27 mouse cellular contexts compared by ENCODE assay signal in the genomic region with DNA sequence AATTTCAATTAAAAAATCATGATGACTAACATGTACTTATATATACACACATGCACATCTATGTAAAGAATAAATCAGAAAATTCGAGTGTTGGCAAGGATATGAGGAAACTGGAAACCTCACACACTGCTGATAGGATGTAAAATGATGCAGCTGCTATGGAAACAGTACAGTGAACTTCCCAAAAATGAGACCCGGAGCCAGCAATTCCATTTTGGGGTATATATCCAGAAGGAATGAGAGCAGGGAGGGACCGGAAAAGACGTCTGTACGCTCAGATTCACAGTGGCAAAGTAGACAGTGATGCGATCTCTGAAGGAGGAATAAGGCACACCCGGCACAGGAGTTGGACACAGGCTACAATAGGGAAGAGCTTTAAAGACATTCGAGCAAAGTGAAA. TPM values are rescaled to one million over a fixed set of nuclear protein-coding genes. Genes with fewer than 3 reads are reported as not detected.
DNase-seq lines count a peak whose midpoint lies in the region; ATAC-seq and TF ChIP-seq lines count a peak whose summit lies in the region.
"Had no signal": no experiment of that assay in that cellular context is flagged by ENCODE, and none has a peak within 500 bp of the region (broad histone marks: within the 10 kb centered on the region; RNA-seq: fewer than 3 reads in every experiment).

No protein-coding gene starts in this region.

- no peak for TF ChIP-seq CTCF in left cerebral cortex, adult 2 months (IDR thresholded peaks at IDR 0.05)
- no peak for TF ChIP-seq CTCF in stomach, postnatal 0 days (IDR thresholded peaks at IDR 0.05; ENCODE audit: low read depth)
- TF ChIP-seq CTCF in gastrocnemius, adult 2 months (IDR thresholded peaks at IDR 0.05): no peak

- H3K4me1 ChIP-seq in forebrain, embryonic 16.5 days (replicated peaks; ENCODE audit: control insufficient read depth, insufficient read depth, low read length): peaks cover 20% of the 10 kb centered on the region
- H3K4me1 ChIP-seq in forebrain, embryonic 13.5 days: peaks cover 23% of the 10 kb centered on the region
- H3K4me1 ChIP-seq in stomach, embryonic 16.5 days (ENCODE audit: control insufficient read depth, insufficient read depth, low read length): no peaks in the 10 kb centered on the region
- H3K4me1 ChIP-seq in stomach, postnatal 0 days (replicated peaks; ENCODE audit: control insufficient read depth, insufficient read depth): no peaks in the 10 kb centered on the region
- H3K4me1 ChIP-seq in midbrain, embryonic 13.5 days (replicated peaks): peaks cover 21% of the 10 kb centered on the region

- no peak overlapping the region for H3K4me3 ChIP-seq in forebrain, embryonic 16.5 days (replicated peaks; ENCODE audit: low read length)
- H3K4me3 ChIP-seq in forebrain, embryonic 13.5 days: no peak overlapping the region
- H3K4me3 ChIP-seq in left cerebral cortex, adult 2 months: no peak overlapping the region
- H3K4me3 ChIP-seq in stomach, embryonic 16.5 days (replicated peaks; ENCODE audit: low read length): no peak overlapping the region
- no peak overlapping the region for H3K4me3 ChIP-seq in stomach, postnatal 0 days (ENCODE audit: low read depth, low read length)
- H3K4me3 ChIP-seq in gastrocnemius, adult 2 months: no peak overlapping the region
- no peak overlapping the region for H3K4me3 ChIP-seq in midbrain, embryonic 13.5 days (replicated peaks)
- H3K4me3 ChIP-seq: embryonic facial prominence, embryonic 12.5 days; erythroblast, embryonic 14.5 days; heart, adult 2 months; heart, embryonic 15.5 days; hindbrain, embryonic 15.5 days; limb, embryonic 15.5 days; neural tube, embryonic 15.5 days had no signal

- 0 out of 2 replicates have a peak, but pooled peaks have one; percentile 13 for ATAC-seq in forebrain, embryonic 16.5 days
- no peak for ATAC-seq in forebrain, embryonic 13.5 days
- no peak for ATAC-seq in stomach, embryonic 16.5 days (ENCODE audit: insufficient read depth, low FRiP score)
- ATAC-seq in stomach, postnatal 0 days (ENCODE audit: low FRiP score, low TSS enrichment): no peak
- no peak for ATAC-seq in midbrain, embryonic 13.5 days

- no peaks in the 10 kb centered on the region for H3K9me3 ChIP-seq in forebrain, embryonic 16.5 days (ENCODE audit: control insufficient read depth, low read length)
- no peaks in the 10 kb centered on the region for H3K9me3 ChIP-seq in forebrain, embryonic 13.5 days (replicated peaks)
- no peaks in the 10 kb centered on the region for H3K9me3 ChIP-seq in stomach, embryonic 16.5 days (replicated peaks; ENCODE audit: control insufficient read depth, low read length)
- H3K9me3 ChIP-seq in stomach, postnatal 0 days (ENCODE audit: control insufficient read depth, low read length): no peaks in the 10 kb centered on the region
- H3K9me3 ChIP-seq in midbrain, embryonic 13.5 days: no peaks in the 10 kb centered on the region
- H3K9me3 ChIP-seq: embryonic facial prominence, embryonic 12.5 days; heart, embryonic 15.5 days; hindbrain, embryonic 15.5 days; limb, embryonic 15.5 days; neural tube, embryonic 15.5 days had no signal

- H3K4me2 ChIP-seq in forebrain, embryonic 16.5 days (ENCODE audit: low read length): no peak overlapping the region
- H3K4me2 ChIP-seq in forebrain, embryonic 13.5 days: no peak overlapping the region
- no peak overlapping the region for H3K4me2 ChIP-seq in stomach, embryonic 16.5 days (ENCODE audit: low read depth, low read length)
- H3K4me2 ChIP-seq in stomach, postnatal 0 days (replicated peaks; ENCODE audit: low read depth): no peak overlapping the region
- no peak overlapping the region for H3K4me2 ChIP-seq in midbrain, embryonic 13.5 days (replicated peaks)
- H3K4me2 ChIP-seq: embryonic facial prominence, embryonic 12.5 days; heart, embryonic 15.5 days; hindbrain, embryonic 15.5 days; limb, embryonic 15.5 days; lung, embryonic 14.5 days; neural tube, embryonic 15.5 days had no signal

- intact Hi-C loops in left cerebral cortex, adult 2 months (cut with DNase I): no loop called here
- intact Hi-C loops in left cerebral cortex, postnatal 4 days (cut with DNase I): no loop called here
- intact Hi-C loops in gastrocnemius, adult 2 months (cut with DNase I): no loop called here

- H3K36me3 ChIP-seq in forebrain, embryonic 16.5 days (ENCODE audit: control insufficient read depth, insufficient read depth): no peaks in the 10 kb centered on the region
- H3K36me3 ChIP-seq in forebrain, embryonic 13.5 days (ENCODE audit: poor library complexity, severe bottlenecking): no peaks in the 10 kb centered on the region
- H3K36me3 ChIP-seq in stomach, embryonic 16.5 days (ENCODE audit: control insufficient read depth, insufficient read depth, low read length): no peaks in the 10 kb centered on the region
- H3K36me3 ChIP-seq in stomach, postnatal 0 days (ENCODE audit: control insufficient read depth, insufficient read depth, low read length): no peaks in the 10 kb centered on the region
- H3K36me3 ChIP-seq in midbrain, embryonic 13.5 days: no peaks in the 10 kb centered on the region
- H3K36me3 ChIP-seq: embryonic facial prominence, embryonic 12.5 days; heart, embryonic 15.5 days; hindbrain, embryonic 15.5 days; limb, embryonic 15.5 days; neural tube, embryonic 15.5 days had no signal

- TF ChIP-seq EP300 in stomach, postnatal 0 days (optimal IDR thresholded peaks at IDR 0.05): no peak

- no peaks in the 10 kb centered on the region for H3K27me3 ChIP-seq in forebrain, embryonic 16.5 days (replicated peaks; ENCODE audit: control insufficient read depth, insufficient read depth, low read length)
- H3K27me3 ChIP-seq in forebrain, embryonic 13.5 days: no peaks in the 10 kb centered on the region
- no peaks in the 10 kb centered on the region for H3K27me3 ChIP-seq in stomach, embryonic 16.5 days (ENCODE audit: control insufficient read depth, insufficient read depth, low read length)
- H3K27me3 ChIP-seq in stomach, postnatal 0 days (ENCODE audit: control insufficient read depth, insufficient read depth, low read length): no peaks in the 10 kb centered on the region
- H3K27me3 ChIP-seq in midbrain, embryonic 13.5 days: no peaks in the 10 kb centered on the region
- H3K27me3 ChIP-seq: embryonic facial prominence, embryonic 12.5 days; heart, embryonic 15.5 days; hindbrain, embryonic 15.5 days; limb, embryonic 15.5 days; neural tube, embryonic 15.5 days had no signal

- DNase-seq in left cerebral cortex, adult 2 months (ENCODE audit: extremely low spot score in 1 of 2, low spot score in 2 of 2): no peak
- DNase-seq in left cerebral cortex, postnatal 4 days: no peak
- DNase-seq in stomach, postnatal 0 days (ENCODE audit: low spot score): no peak
- DNase-seq in gastrocnemius, adult 2 months: no peak
- DNase-seq: adrenal gland, postnatal 36 days; cerebellum, adult 11-12 months; cerebellum, postnatal 10 days; gastrocnemius, postnatal 25 days; heart, adult 2 months; heart, postnatal 4 days; kidney, adult 2 months; lung, embryonic 14.5 days; lung, postnatal 36 days; thymus, adult 2 months; thymus, postnatal 4 days had no signal

- H3K9ac ChIP-seq in forebrain, embryonic 16.5 days (replicated peaks; ENCODE audit: low read depth, low read length): no peak overlapping the region
- no peak overlapping the region for H3K9ac ChIP-seq in forebrain, embryonic 13.5 days
- H3K9ac ChIP-seq in stomach, embryonic 16.5 days (ENCODE audit: low read length): no peak overlapping the region
- no peak overlapping the region for H3K9ac ChIP-seq in stomach, postnatal 0 days (ENCODE audit: low read length)
- H3K9ac ChIP-seq in midbrain, embryonic 13.5 days (replicated peaks): no peak overlapping the region
- H3K9ac ChIP-seq: embryonic facial prominence, embryonic 12.5 days; heart, embryonic 15.5 days; hindbrain, embryonic 15.5 days; limb, embryonic 15.5 days; liver, embryonic 14.5 days; lung, embryonic 14.5 days; neural tube, embryonic 15.5 days had no signal

- peak overlapping the region; percentile 58; the same call in 1 of the 2 replicates for H3K27ac ChIP-seq in forebrain, embryonic 16.5 days (ENCODE audit: low read length)
- H3K27ac ChIP-seq in forebrain, embryonic 13.5 days: no peak overlapping the region
- peak overlapping the region; percentile 38 for H3K27ac ChIP-seq in left cerebral cortex, adult 2 months
- peak overlapping the region; percentile 12; the same call in 1 of the 2 replicates for H3K27ac ChIP-seq in stomach, embryonic 16.5 days (ENCODE audit: low read length)
- H3K27ac ChIP-seq in stomach, postnatal 0 days (replicated peaks): no peak overlapping the region
- no peak overlapping the region for H3K27ac ChIP-seq in gastrocnemius, adult 2 months
- H3K27ac ChIP-seq in midbrain, embryonic 13.5 days: no peak overlapping the region
- H3K27ac ChIP-seq: embryonic facial prominence, embryonic 12.5 days; heart, adult 2 months; hindbrain, embryonic 15.5 days; kidney, postnatal 0 days; limb, embryonic 15.5 days; liver, embryonic 14.5 days had no signal

- 69% methylated on average over 8 of the region's 8 CpGs for WGBS in forebrain, embryonic 16.5 days
- 83% methylated on average over 8 of the region's 8 CpGs for WGBS in forebrain, embryonic 13.5 days
- WGBS in stomach, embryonic 16.5 days: 59% methylated on average over 8 of the region's 8 CpGs
- WGBS in stomach, postnatal 0 days: 56% methylated on average over 8 of the region's 8 CpGs
- WGBS in midbrain, embryonic 13.5 days: 91% methylated on average over 8 of the region's 8 CpGs

RNA-seq across cellular contexts. Expression of a gene that starts 34.5 kb away (rescaled TPM):
- polyA plus RNA-seq in forebrain, embryonic 16.5 days (2015; fragmentation: Nextera tagmentation; extraction: Ambion mirVana): 37.2 and 43.3 TPM in 2 replicates
- 39.8 and 40.9 TPM in 2 replicates for polyA plus RNA-seq in forebrain, embryonic 13.5 days (2015; fragmentation: Nextera tagmentation; extraction: Ambion mirVana)
- 10 to 100 TPM; 13.9 to 16.5 TPM for total RNA-seq in left cerebral cortex, adult 2 months (2021)
- 10 to 100 TPM; 22.7 to 24.8 TPM for total RNA-seq in left cerebral cortex, postnatal 4 days (2021)
- polyA plus RNA-seq in stomach, embryonic 16.5 days (2015; fragmentation: Nextera tagmentation; extraction: Ambion mirVana): 41.4 and 43.1 TPM in 2 replicates
- polyA plus RNA-seq in stomach, postnatal 0 days (2015; fragmentation: Nextera tagmentation; extraction: Ambion mirVana): 26.6 and 28.7 TPM in 2 replicates
- 1 to 10 TPM; 4.2 to 6.2 TPM for total RNA-seq in gastrocnemius, adult 2 months (2021)
- polyA plus RNA-seq in midbrain, embryonic 13.5 days (2015; fragmentation: Nextera tagmentation; extraction: Ambion mirVana): 36.5 and 38.6 TPM in 2 replicates

RNA-seq across cellular contexts. Expression of a gene that starts 34.7 kb away (rescaled TPM):
- 15.3 and 15.4 TPM in 2 replicates for polyA plus RNA-seq in forebrain, embryonic 16.5 days (2015; fragmentation: Nextera tagmentation; extraction: Ambion mirVana)
- polyA plus RNA-seq in forebrain, embryonic 13.5 days (2015; fragmentation: Nextera tagmentation; extraction: Ambion mirVana): 15.7 and 16.4 TPM in 2 replicates
- 10 to 100 TPM; 11.9 to 16.9 TPM for total RNA-seq in left cerebral cortex, adult 2 months (2021)
- total RNA-seq in left cerebral cortex, postnatal 4 days (2021): 10 to 100 TPM; 14.8 to 15.5 TPM
- 17.1 and 17.6 TPM in 2 replicates for polyA plus RNA-seq in stomach, embryonic 16.5 days (2015; fragmentation: Nextera tagmentation; extraction: Ambion mirVana)
- 7.7 and 9.2 TPM in 2 replicates for polyA plus RNA-seq in stomach, postnatal 0 days (2015; fragmentation: Nextera tagmentation; extraction: Ambion mirVana)
- total RNA-seq in gastrocnemius, adult 2 months (2021): 1 to 10 TPM; 5.0 to 6.4 TPM
- polyA plus RNA-seq in midbrain, embryonic 13.5 days (2015; fragmentation: Nextera tagmentation; extraction: Ambion mirVana): 13.4 and 15.8 TPM in 2 replicates

Comparison
In these comparisons a context has a peak if more than half of its experiments do, and no peak if none do; other contexts are left out.
1. H3K27ac ChIP-seq: peak in forebrain, embryonic 16.5 days (single experiment), left cerebral cortex, adult 2 months (single experiment) and stomach, embryonic 16.5 days (single experiment); none in forebrain, embryonic 13.5 days (single experiment), stomach, postnatal 0 days (single experiment), gastrocnemius, adult 2 months (single experiment) and midbrain, embryonic 13.5 days (single experiment).